Mouse (Mus musculus): ENCODE measurements around the gene Park7.

- TF ChIP-seq EP300 (IDR thresholded peaks at IDR 0.05; ENCODE audit: low read depth) (no peak), CTCF (IDR thresholded peaks at IDR 0.05; ENCODE audit: low read depth) (no peak)
Observed at GRCm38 (mm10) chr4:150889955-150890315, 24.3 kb downstream of the Park7 start.
